Mouse (Mus musculus) forebrain, embryonic 10.5 days (tissue): ENCODE results near the gene Gnai1. TPM values are rescaled to one million over a fixed set of nuclear protein-coding genes. Genes with fewer than 3 reads are reported as not detected.

ENCODE experiments used
- DNase-seq: peaks from one replicate; pipeline ENCODE4 v3.0.0-alpha.2; 2017; ENCODE audit warnings: low spot score; ENCODE audit errors: extremely low spot score
- H3K27ac ChIP-seq: fragments of 300-500 bp; sonication (generic); 2 replicates; pipeline ENCODE4 v1.5.1; 2016; ENCODE audit warnings: mild to moderate bottlenecking
- H3K27me3 ChIP-seq: fragments of 300-500 bp; sonication (generic); 2 replicates; pipeline ENCODE4 v1.6.1; 2016; ENCODE audit warnings: mild to moderate bottlenecking; ENCODE audit not compliant: poor library complexity, severe bottlenecking
- H3K36me3 ChIP-seq: fragments of 300-500 bp; sonication (generic); replicated peaks from 2 replicates; pipeline ENCODE4 v1.6.1; 2016; ENCODE audit warnings: mild to moderate bottlenecking, moderate library complexity
- H3K4me1 ChIP-seq: fragments of 300-500 bp; sonication (generic); 2 replicates; pipeline ENCODE4 v1.6.1; 2016
- H3K4me3 ChIP-seq: fragments of 300-500 bp; sonication (generic); 2 replicates; pipeline ENCODE4 v1.5.1; 2016; ENCODE audit warnings: mild to moderate bottlenecking, moderate library complexity
- H3K9me3 ChIP-seq: fragments of 300-500 bp; sonication (generic); 2 replicates; pipeline ENCODE4 v1.6.1; 2016; ENCODE audit warnings: mild to moderate bottlenecking, moderate library complexity
- WGBS: fragments of 180-500 bp; shearing (Covaris S2); methylation state at CpG from one replicate; pipeline ENCODE4 v1.1.7; 2016; 5-methylcytosine and 5-hydroxymethylcytosine counted together
- polyA plus RNA-seq: library from polyadenylated mRNA; unstranded; fragments of >200 nt; fragmentation: Nextera tagmentation; extraction: Ambion mirVana; gene quantifications from 2 replicates; pipeline ENCODE4 v1.2.1, GENCODE M21; 2016

Gnai1 gene
- polyA plus RNA-seq, 1 experiment from 2014 or later = 11.2 TPM

DNA sequence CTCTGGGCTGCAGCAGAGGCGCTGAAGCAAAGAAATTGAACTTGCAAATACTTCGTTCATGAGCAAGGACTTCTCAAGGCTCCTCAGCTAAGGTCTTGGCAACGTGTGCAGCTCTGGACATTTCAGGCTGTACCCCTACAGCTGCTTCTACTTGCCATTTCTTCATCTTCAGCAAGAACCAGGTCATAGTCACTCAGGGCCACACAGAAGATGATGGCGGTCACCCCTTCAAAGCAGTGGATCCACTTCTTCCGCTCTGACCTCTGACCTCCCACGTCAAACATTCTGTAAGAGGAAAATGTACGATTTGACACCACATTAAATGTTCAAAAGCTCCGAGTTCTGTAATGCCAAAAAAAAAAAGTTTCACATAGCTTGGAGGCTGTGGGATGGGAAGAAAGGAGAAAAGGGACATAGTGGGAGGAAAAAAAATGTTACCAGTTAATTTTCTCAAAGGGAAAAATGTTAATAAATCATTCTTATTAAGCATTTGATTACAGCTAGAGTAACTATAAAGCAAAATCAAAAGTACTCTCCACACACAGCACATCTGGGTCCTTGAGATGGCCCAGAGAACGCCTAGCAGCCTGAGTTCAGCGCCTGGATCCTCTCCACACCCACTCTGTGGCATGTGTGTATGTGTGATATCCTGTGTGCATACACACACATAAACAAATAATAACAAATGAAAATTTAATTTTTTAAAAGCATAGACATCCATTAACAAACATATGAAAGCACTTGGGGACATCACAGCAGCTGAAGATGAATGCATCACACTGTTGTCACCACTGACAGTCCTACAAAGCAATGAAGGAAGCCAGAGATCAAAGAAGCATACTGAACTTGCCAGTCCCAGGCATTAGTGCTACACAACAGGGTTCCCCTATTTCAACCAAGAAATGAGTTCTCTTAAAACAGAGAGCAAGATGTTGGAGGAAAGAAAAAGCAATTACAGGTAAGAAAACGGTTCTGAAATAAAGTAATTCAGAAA, 86.6 kb downstream of the Gnai1 start:
- Histone ChIP-seq H3K27me3 (no peaks in the 10 kb centered on the region), H3K9me3 (no peaks in the 10 kb centered on the region), H3K4me3 (no peak overlapping the region), H3K4me1 (no peaks in the 10 kb centered on the region), H3K36me3 (0 out of 2 replicates have a peak, but pooled peaks cover 3% of the 10 kb centered on the region), H3K27ac (no peak overlapping the region)
- 93% methylated on average over 11 of the region's 11 CpGs for WGBS
- DNase-seq = no peak

DNA sequence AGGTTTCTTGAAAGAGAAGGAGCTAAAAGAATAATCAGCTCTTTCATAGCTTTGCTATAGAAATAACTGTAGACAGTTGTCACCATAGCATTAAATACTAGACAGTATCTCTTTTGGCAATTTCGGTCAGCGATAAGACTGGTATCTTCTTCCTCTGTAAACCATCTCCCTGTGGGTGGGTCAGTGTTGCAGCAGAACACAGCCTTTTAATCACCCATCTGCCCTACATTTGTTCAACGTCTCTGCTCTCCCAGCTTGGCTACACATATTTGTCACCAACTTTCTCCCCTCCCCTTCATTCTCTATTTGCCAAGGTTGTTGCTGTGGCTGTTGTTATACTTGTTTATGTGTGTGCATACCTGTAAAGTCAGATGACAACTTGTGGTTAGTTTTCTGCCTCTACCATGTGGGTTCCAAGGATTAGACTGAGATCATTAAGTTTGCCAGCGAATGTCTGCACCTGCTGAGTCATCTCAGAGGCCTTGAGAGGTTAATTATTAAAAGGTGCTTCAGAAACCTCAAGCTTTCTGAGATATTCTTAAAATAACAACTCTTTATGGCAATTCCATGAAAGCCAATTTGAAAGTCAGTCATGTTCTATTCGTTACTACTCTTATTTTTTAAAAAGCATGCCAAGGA, 109.7 kb downstream of the Gnai1 start:
- Histone ChIP-seq H3K27me3 (no peaks in the 10 kb centered on the region), H3K27ac (no peak overlapping the region), H3K36me3 (no peaks in the 10 kb centered on the region), H3K4me3 (no peak overlapping the region), H3K4me1 (no peaks in the 10 kb centered on the region), H3K9me3 (no peaks in the 10 kb centered on the region)
- 88% methylated on average over 5 of the region's 5 CpGs for WGBS
- DNase-seq = no peak

DNA sequence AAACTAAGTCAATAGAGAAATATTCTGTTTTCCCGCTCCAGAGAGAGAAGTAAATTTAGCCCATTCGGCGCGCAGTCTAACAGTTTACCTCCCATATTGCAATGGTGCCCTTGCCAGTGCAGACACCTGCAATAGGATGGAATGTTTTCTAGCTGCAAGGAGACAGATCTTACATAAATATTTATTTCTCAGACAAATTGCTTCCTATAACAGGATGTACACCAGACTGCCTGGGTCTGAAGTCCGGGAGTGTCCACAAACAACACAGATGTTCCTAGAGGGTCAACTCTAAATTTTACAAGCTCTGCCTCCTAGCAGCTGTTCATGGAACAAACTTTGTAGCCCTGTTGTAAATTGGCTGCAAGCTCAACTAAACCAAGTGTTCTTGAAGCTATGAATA, 111.0 kb downstream of the Gnai1 start:
- H3K4me3 ChIP-seq = no peak overlapping the region
- no peak for DNase-seq
- no peaks in the 10 kb centered on the region for H3K4me1 ChIP-seq
- no peaks in the 10 kb centered on the region for H3K9me3 ChIP-seq
- no peaks in the 10 kb centered on the region for H3K36me3 ChIP-seq
- no peak overlapping the region for H3K27ac ChIP-seq
- WGBS = 95% methylated on average over 5 of the region's 5 CpGs
- no peaks in the 10 kb centered on the region for H3K27me3 ChIP-seq

GRCm38 (mm10) chr5:18229396-18229795, 130.8 kb downstream of the Gnai1 start:
- no peak for DNase-seq
- H3K36me3 ChIP-seq = no peaks in the 10 kb centered on the region
- no peaks in the 10 kb centered on the region for H3K4me1 ChIP-seq
- H3K27ac ChIP-seq = no peak overlapping the region
- 42% methylated on average over 1 of the region's 1 CpGs for WGBS
- no peak overlapping the region for H3K4me3 ChIP-seq
- H3K27me3 ChIP-seq = no peaks in the 10 kb centered on the region
- no peaks in the 10 kb centered on the region for H3K9me3 ChIP-seq

DNA sequence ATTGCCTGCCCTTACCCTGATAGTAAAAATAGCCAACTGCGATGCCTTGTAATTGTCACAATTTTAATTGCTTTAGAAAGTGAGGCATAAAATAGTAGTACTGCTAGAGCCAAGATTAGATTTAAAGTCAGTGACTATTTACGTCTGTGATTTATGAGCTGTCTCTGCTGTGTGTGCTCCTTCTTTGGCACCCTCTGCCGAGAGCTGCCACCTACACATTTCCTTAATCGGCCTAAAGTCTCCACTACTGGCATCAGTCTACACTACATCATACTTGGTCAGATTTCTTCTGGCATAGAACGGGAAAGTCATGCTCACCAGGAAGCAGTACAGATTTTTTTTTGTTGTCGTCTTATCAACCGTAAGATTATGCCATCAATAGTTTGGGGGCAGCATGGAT, 131.3 kb downstream of the Gnai1 start:
- WGBS = 91% methylated on average over 7 of the region's 7 CpGs

GRCm38 (mm10) chr5:18220873-18221272, 139.3 kb downstream of the Gnai1 start:
- DNase-seq = no peak
- 69% methylated on average over 1 of the region's 1 CpGs for WGBS
- Histone ChIP-seq H3K27ac (no peak overlapping the region), H3K36me3 (no peaks in the 10 kb centered on the region), H3K27me3 (no peaks in the 10 kb centered on the region), H3K9me3 (no peaks in the 10 kb centered on the region), H3K4me1 (no peaks in the 10 kb centered on the region), H3K4me3 (no peak overlapping the region)

More for the DNA sequence above, 131.3 kb downstream of the Gnai1 start:
- Histone ChIP-seq H3K4me1 (no peaks in the 10 kb centered on the region), H3K27me3 (no peaks in the 10 kb centered on the region), H3K9me3 (no peaks in the 10 kb centered on the region), H3K36me3 (no peaks in the 10 kb centered on the region), H3K4me3 (no peak overlapping the region), H3K27ac (no peak overlapping the region)
- no peak for DNase-seq

- Histone ChIP-seq H3K36me3 (no peaks in the 10 kb centered on the region), H3K4me3 (no peak overlapping the region), H3K27me3 (no peaks in the 10 kb centered on the region), H3K27ac (no peak overlapping the region), H3K9me3 (no peaks in the 10 kb centered on the region), H3K4me1 (no peaks in the 10 kb centered on the region)
- 91% methylated on average over 2 of the region's 2 CpGs for WGBS
- no peak for DNase-seq
Observed at GRCm38 (mm10) chr5:18218292-18218691, 141.9 kb downstream of the Gnai1 start.

GRCm38 (mm10) chr5:18217856-18218255, 142.3 kb downstream of the Gnai1 start:
- Histone ChIP-seq H3K27me3 (no peaks in the 10 kb centered on the region), H3K4me1 (no peaks in the 10 kb centered on the region), H3K36me3 (no peaks in the 10 kb centered on the region), H3K4me3 (no peak overlapping the region), H3K27ac (no peak overlapping the region), H3K9me3 (no peaks in the 10 kb centered on the region)
- DNase-seq = no peak
